Mouse (Mus musculus) stomach, embryonic 15.5 days (tissue): ENCODE data around the gene Aplf. TPM values are rescaled to one million over a fixed set of nuclear protein-coding genes. Genes with fewer than 3 reads are reported as not detected.

Experiments
- ATAC-seq: fragments of 200-750 bp; cut with Nextera tagmentation; 2 replicates; pipeline ENCODE4 v1.8.0; 2017; ENCODE audit warnings: low read depth, moderate number of reproducible peaks, moderate TSS enrichment; ENCODE audit not compliant: insufficient read depth, low FRiP score
- H3K27ac ChIP-seq: fragments of 300-500 bp; sonication (generic); 2 replicates; pipeline ENCODE4 v1.5.1; 2015; ENCODE audit warnings: mild to moderate bottlenecking, inconsistent platforms
- H3K27me3 ChIP-seq: fragments of 300-500 bp; sonication (generic); replicated peaks from 2 replicates; pipeline ENCODE4 v1.6.1; 2015; ENCODE audit warnings: inconsistent platforms
- H3K36me3 ChIP-seq: fragments of 300-500 bp; sonication (generic); 2 replicates; pipeline ENCODE4 v1.6.1; 2015; ENCODE audit warnings: inconsistent platforms
- H3K4me1 ChIP-seq: fragments of 300-500 bp; sonication (generic); 2 replicates; pipeline ENCODE4 v1.6.1; 2015; ENCODE audit warnings: inconsistent platforms
- H3K4me2 ChIP-seq: fragments of 300-500 bp; sonication (generic); 2 replicates; pipeline ENCODE4 v1.6.1; 2015; ENCODE audit warnings: mild to moderate bottlenecking, inconsistent platforms
- H3K4me3 ChIP-seq: fragments of 300-500 bp; sonication (generic); replicated peaks from 2 replicates; pipeline ENCODE4 v1.5.1; 2015; ENCODE audit warnings: inconsistent platforms
- H3K9ac ChIP-seq: fragments of 300-500 bp; sonication (generic); 2 replicates; pipeline ENCODE4 v1.6.1; 2015; ENCODE audit warnings: inconsistent platforms
- H3K9me3 ChIP-seq: fragments of 300-500 bp; sonication (generic); 2 replicates; pipeline ENCODE4 v1.6.1; 2016; ENCODE audit warnings: inconsistent platforms
- WGBS: fragments of 180-500 bp; shearing (Covaris S2); methylation state at CpG from one replicate; pipeline ENCODE4 v1.1.7; 2015; 5-methylcytosine and 5-hydroxymethylcytosine counted together
- polyA plus RNA-seq: library from polyadenylated mRNA; unstranded; fragments of >200 nt; fragmentation: Nextera tagmentation; extraction: Ambion mirVana; gene quantifications from 2 replicates; pipeline ENCODE4 v1.2.1, GENCODE M21; 2015

The Aplf gene
- polyA plus RNA-seq, 1 experiment from 2014 or later: 16.7 TPM

GRCm38 (mm10) chr6:87582456-87582855 is 89.5 kb downstream of the Aplf start:
- 45% methylated on average over 6 of the region's 6 CpGs for WGBS
- H3K9me3 ChIP-seq: no peaks in the 10 kb centered on the region
- H3K36me3 ChIP-seq: no peaks in the 10 kb centered on the region
- peaks cover 5% of the 10 kb centered on the region; the same call in 1 of the 2 replicates for H3K4me1 ChIP-seq
- H3K4me3 ChIP-seq: no peak overlapping the region
- H3K27ac ChIP-seq: peak overlapping the region; percentile 61
- H3K9ac ChIP-seq: no peak overlapping the region
- ATAC-seq: peak; percentile 62
- H3K4me2 ChIP-seq: 0 out of 2 replicates have a peak overlapping the region, but pooled peaks have one; percentile 13
- no peaks in the 10 kb centered on the region for H3K27me3 ChIP-seq

- H3K9me3 ChIP-seq: no peaks in the 10 kb centered on the region
- H3K4me3 ChIP-seq: no peak overlapping the region
- H3K27me3 ChIP-seq: no peaks in the 10 kb centered on the region
- peaks cover 5% of the 10 kb centered on the region; the same call in 1 of the 2 replicates for H3K4me1 ChIP-seq
- H3K4me2 ChIP-seq: no peak overlapping the region
- H3K9ac ChIP-seq: no peak overlapping the region
- 0 out of 2 replicates have a peak overlapping the region, but pooled peaks have one; percentile 61 for H3K27ac ChIP-seq
- no peak for ATAC-seq
- H3K36me3 ChIP-seq: no peaks in the 10 kb centered on the region
- 86% methylated on average over 18 of the region's 18 CpGs for WGBS
Measured at GRCm38 (mm10) chr6:87581581-87581980, 90.4 kb downstream of the Aplf start.

GRCm38 (mm10) chr6:87581071-87581470 is 90.9 kb downstream of the Aplf start:
- H3K9me3 ChIP-seq: no peaks in the 10 kb centered on the region
- no peak overlapping the region for H3K27ac ChIP-seq
- H3K4me2 ChIP-seq: no peak overlapping the region
- no peaks in the 10 kb centered on the region for H3K36me3 ChIP-seq
- H3K4me1 ChIP-seq: peaks cover 5% of the 10 kb centered on the region; the same call in 1 of the 2 replicates
- no peaks in the 10 kb centered on the region for H3K27me3 ChIP-seq
- no peak for ATAC-seq
- no peak overlapping the region for H3K4me3 ChIP-seq
- WGBS: 89% methylated on average over 15 of the region's 15 CpGs
- H3K9ac ChIP-seq: no peak overlapping the region

Other genes starting within 250 kb of the Aplf start
- not detected in 2 replicates for gene Bmp10, start 243.2 kb downstream of the Aplf start, polyA plus RNA-seq
- 4.7 and 6.0 TPM in 2 replicates for gene Arhgap25, start 138.9 kb downstream of the Aplf start, polyA plus RNA-seq
- 2.7 and 2.9 TPM in 2 replicates for gene Prokr1, start 81.5 kb downstream of the Aplf start, polyA plus RNA-seq
- gene Efcc1, start 58.7 kb upstream of the Aplf start, polyA plus RNA-seq: 1.5 and 1.8 TPM in 2 replicates
- gene Gp9, start 105.9 kb upstream of the Aplf start, polyA plus RNA-seq: 1.7 and 2.4 TPM in 2 replicates
- 11.9 and 12.4 TPM in 2 replicates for gene Rab43, start 140.0 kb upstream of the Aplf start, polyA plus RNA-seq
- 4.2 and 4.7 TPM in 2 replicates for gene Gm45140, start 163.6 kb upstream of the Aplf start, polyA plus RNA-seq
- gene Isy1, start 166.6 kb upstream of the Aplf start, polyA plus RNA-seq: 39.0 and 53.4 TPM in 2 replicates
- gene Cnbp, start 178.9 kb upstream of the Aplf start, polyA plus RNA-seq: 975 and 1,053 TPM in 2 replicates
- 157 and 163 TPM in 2 replicates for gene Copg1, start 215.6 kb upstream of the Aplf start, polyA plus RNA-seq
- gene Hmces, start 241.7 kb upstream of the Aplf start, polyA plus RNA-seq: 40.6 and 42.8 TPM in 2 replicates